Mouse (Mus musculus) bone marrow macrophage, adult 2 months (primary cell): Measurements from ENCODE around the gene Gm11239.

Experiments used
- CTCF ChIP-seq: IDR thresholded peaks from 2 replicates; pipeline ENCODE4 v1.5.1; 2012; ENCODE audit warnings: low read depth, mild to moderate bottlenecking, low read length, moderate library complexity
- POLR2A ChIP-seq: IDR thresholded peaks from 2 replicates; pipeline ENCODE4 v1.6.1; 2012; ENCODE audit warnings: mild to moderate bottlenecking, low read depth, low read length, borderline replicate concordance

DNA sequence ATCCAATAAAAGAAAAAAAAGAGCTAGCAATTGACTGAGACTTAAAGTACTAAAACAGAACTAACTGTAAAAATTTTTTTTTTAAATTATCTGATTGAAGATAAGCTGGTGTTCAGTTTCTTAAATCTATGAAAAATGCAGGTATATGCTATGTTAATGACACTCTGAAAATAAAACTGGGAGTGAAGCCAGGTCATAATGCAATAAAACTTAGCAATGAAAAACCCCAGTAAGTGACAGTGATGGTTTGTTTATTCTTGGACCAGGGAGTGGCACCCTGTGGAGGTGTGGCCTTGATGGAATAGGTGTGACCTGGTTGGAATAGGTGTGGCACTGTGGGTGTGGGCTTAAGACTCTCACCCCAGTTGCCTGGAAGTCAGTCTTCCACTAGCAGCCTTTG, 51.7 kb downstream of the Gm11239 start:
- no peak for TF ChIP-seq CTCF
- TF ChIP-seq POLR2A, result no peak
